Mouse (Mus musculus) myocyte (in vitro differentiated cells): ENCODE measurements around the gene Atp11c.

Source experiments
- MYOD1 ChIP-seq, 3 experiments: IDR thresholded peaks; one replicate each; pipeline ENCODE4 v1.6.1; 2011; ENCODE audit warnings: control low read depth in 2 of 3, low read depth in 2 of 3, mild to moderate bottlenecking in 2 of 3, moderate library complexity in 1 of 3; ENCODE audit not compliant: insufficient read length in 2 of 3, control insufficient read depth in 1 of 3
- MYOG ChIP-seq, 3 experiments: IDR thresholded peaks; one replicate each; pipeline ENCODE4 v1.6.1; 2011; ENCODE audit warnings: control low read depth in 2 of 3, low read depth in 2 of 3, mild to moderate bottlenecking in 2 of 3; ENCODE audit not compliant: insufficient read length in 2 of 3, control insufficient read depth in 1 of 3, insufficient read depth in 1 of 3
- POLR2AphosphoS2 ChIP-seq: IDR thresholded peaks from one replicate; pipeline ENCODE4 v1.6.1; 2011; ENCODE audit warnings: low read depth, control low read depth; ENCODE audit not compliant: insufficient read length

GRCm38 (mm10) chrX:60545444-60545843 is 47.1 kb downstream of the Atp11c start:
- no peak for TF ChIP-seq MYOD1 (IDR thresholded peaks at IDR 0.05; ENCODE audit: control insufficient read depth in 1 of 3, insufficient read length in 2 of 3, low read depth in 2 of 3)
- TF ChIP-seq POLR2AphosphoS2: no peak
- TF ChIP-seq MYOG (IDR thresholded peaks at IDR 0.05; ENCODE audit: control insufficient read depth in 1 of 3, insufficient read depth in 1 of 3, insufficient read length in 2 of 3, low read depth in 2 of 3): no peak
